Mouse (Mus musculus): Measurements from ENCODE around the gene Tiam1.

- TF ChIP-seq CTCF (IDR thresholded peaks at IDR 0.05; ENCODE audit: low read depth) (no peak; the same call in 1 of the 2 replicates), EP300 (IDR thresholded peaks at IDR 0.05; ENCODE audit: low read depth) (no peak)
Measured at GRCm38 (mm10) chr16:89902578-89903304, 240.8 kb downstream of the Tiam1 start.

All from liver, embryonic 14.5 days (tissue).